Mouse (Mus musculus): ENCODE results near the gene Fbxo9.

DNA sequence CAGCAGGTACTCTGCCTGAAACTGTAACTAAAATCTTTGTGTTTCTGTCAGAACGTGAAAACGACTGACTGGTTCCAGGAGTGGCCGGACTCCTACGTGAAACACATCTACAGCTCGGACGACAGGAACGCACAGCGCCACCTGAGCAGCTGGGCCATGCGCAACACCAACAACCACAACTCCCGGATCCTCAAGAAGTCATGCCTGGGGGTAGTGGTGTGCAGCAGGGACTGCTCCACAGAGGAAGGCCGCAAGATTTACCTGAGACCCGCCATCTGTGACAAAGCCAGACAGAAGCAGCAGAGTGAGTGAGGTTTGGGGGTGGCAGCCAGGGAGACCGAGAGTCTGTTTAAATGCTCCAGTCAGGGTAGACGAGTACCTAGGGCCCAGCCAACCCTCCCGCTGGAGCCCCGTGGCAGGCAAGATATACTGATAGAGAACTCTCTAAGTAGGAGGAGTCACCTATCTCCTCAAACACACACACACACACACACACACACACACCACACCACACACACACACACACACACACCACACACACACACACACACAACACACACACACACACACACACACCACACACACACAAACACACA lies 49.2 kb downstream of the Fbxo9 start:
- no peak for TF ChIP-seq CTCF (IDR thresholded peaks at IDR 0.05; ENCODE audit: low read depth)
- TF ChIP-seq EP300 (optimal IDR thresholded peaks at IDR 0.05), result no peak
